Mouse (Mus musculus) induced T-regulatory cell, adult 2 months (primary cell): ENCODE data around the gene Trip10.

Source experiments
- DNase-seq: peaks from one replicate; pipeline ENCODE4 v3.0.0-alpha.2; 2012; ENCODE audit warnings: low read depth

The Trip10 gene

GRCm38 (mm10) chr17:57292968-57293367, 43.7 kb downstream of the Trip10 start:
- DNase-seq: no peak

- DNase-seq: no peak
Observed at GRCm38 (mm10) chr17:57295935-57296334, 46.7 kb downstream of the Trip10 start.

GRCm38 (mm10) chr17:57297040-57297439, 47.8 kb downstream of the Trip10 start:
- DNase-seq: no peak

GRCm38 (mm10) chr17:57305593-57305992, 56.3 kb downstream of the Trip10 start:
- peak; percentile 73 for DNase-seq

GRCm38 (mm10) chr17:57307074-57307473, 57.8 kb downstream of the Trip10 start:
- no peak for DNase-seq

GRCm38 (mm10) chr17:57311801-57312200, 62.5 kb downstream of the Trip10 start:
- no peak for DNase-seq
